Mouse (Mus musculus): ENCODE measurements around the gene Lat2.

- TF ChIP-seq ZNF384 (IDR thresholded peaks at IDR 0.05; ENCODE audit: low read depth, low read length) (no peak), ZC3H11A (IDR thresholded peaks at IDR 0.05; ENCODE audit: borderline replicate concordance, low read depth, low read length) (no peak)
Measured at GRCm38 (mm10) chr5:134572508-134573214, 42.2 kb downstream of the Lat2 start.

Measured in ES-E14 (cell line).